Mouse (Mus musculus): Measurements from ENCODE around the gene Nme6.
A peak's percentile ranks its signal among the peaks of the same experiment; 100 is the strongest.
"Not testable (repeated sequence)": the region's sequence is repeated elsewhere in the genome, so short reads cannot be mapped to it uniquely, and the experiment has no call there.

The Nme6 gene

GRCm38 (mm10) chr9:109832391-109833087, at the start of gene Nme6:
Gene Nme6 (plus strand): TSS chr9:109832749.
- DNase-seq (ENCODE audit: low spot score in 2 of 2) = peak; percentile 73 to 75

- DNase-seq (ENCODE audit: low spot score in 2 of 2) = not testable (repeated sequence)
Observed at GRCm38 (mm10) chr9:109790570-109790969, 42.0 kb upstream of the Nme6 start, which contains the start of gene Fbxw27. Gene Fbxw27 (minus strand): TSS chr9:109790670.

- DNase-seq (ENCODE audit: low spot score in 2 of 2) = no peak
Observed at GRCm38 (mm10) chr9:109795221-109795620, 37.3 kb upstream of the Nme6 start.

GRCm38 (mm10) chr9:109795811-109796210, 36.7 kb upstream of the Nme6 start:
- no peak for DNase-seq (ENCODE audit: low spot score in 2 of 2)

- no peak for DNase-seq (ENCODE audit: low spot score in 2 of 2)
Observed at GRCm38 (mm10) chr9:109798051-109798450, 34.5 kb upstream of the Nme6 start.

- not testable (repeated sequence) for DNase-seq (ENCODE audit: low spot score in 2 of 2)
Observed at GRCm38 (mm10) chr9:109805596-109805995, 27.0 kb upstream of the Nme6 start.

- no peak for DNase-seq (ENCODE audit: low spot score in 2 of 2)
Observed at GRCm38 (mm10) chr9:109806260-109806659, 26.3 kb upstream of the Nme6 start.

- DNase-seq (ENCODE audit: low spot score in 2 of 2) = no peak
Observed at GRCm38 (mm10) chr9:109806695-109807293, 25.8 kb upstream of the Nme6 start.

- no peak for DNase-seq (ENCODE audit: low spot score in 2 of 2)
Observed at GRCm38 (mm10) chr9:109807898-109808297, 24.7 kb upstream of the Nme6 start.

- no peak for DNase-seq (ENCODE audit: low spot score in 2 of 2)
Observed at GRCm38 (mm10) chr9:109811980-109812379, 20.6 kb upstream of the Nme6 start, which contains the start of gene Spink8. Gene Spink8 (plus strand): TSS chr9:109812280.

GRCm38 (mm10) chr9:109813424-109813823, 19.1 kb upstream of the Nme6 start:
- DNase-seq (ENCODE audit: low spot score in 2 of 2) = no peak

- peak in 1 of 2 experiments; percentile 10 for DNase-seq (ENCODE audit: low spot score in 2 of 2)
Observed at GRCm38 (mm10) chr9:109816341-109816740, 16.2 kb upstream of the Nme6 start.

GRCm38 (mm10) chr9:109825739-109826138, 6.8 kb upstream of the Nme6 start:
- DNase-seq (ENCODE audit: low spot score in 2 of 2) = no peak

- no peak for DNase-seq (ENCODE audit: low spot score in 2 of 2)
Observed at GRCm38 (mm10) chr9:109826181-109826580, 6.4 kb upstream of the Nme6 start.

- no peak for DNase-seq (ENCODE audit: low spot score in 2 of 2)
Observed at GRCm38 (mm10) chr9:109833088-109833412, 501 bp downstream of the Nme6 start.

- no peak for DNase-seq (ENCODE audit: low spot score in 2 of 2)
Observed at GRCm38 (mm10) chr9:109849312-109849758, 16.8 kb downstream of the Nme6 start, which contains the start of gene Camp. Gene Camp (minus strand): TSS chr9:109849617.

GRCm38 (mm10) chr9:109850099-109850498, 17.6 kb downstream of the Nme6 start:
- no peak for DNase-seq (ENCODE audit: low spot score in 2 of 2)

GRCm38 (mm10) chr9:109854341-109854740, 21.8 kb downstream of the Nme6 start:
- no peak for DNase-seq (ENCODE audit: low spot score in 2 of 2)

GRCm38 (mm10) chr9:109855947-109856346, 23.4 kb downstream of the Nme6 start:
- no peak for DNase-seq (ENCODE audit: low spot score in 2 of 2)

GRCm38 (mm10) chr9:109862397-109863044, 30.0 kb downstream of the Nme6 start:
- DNase-seq (ENCODE audit: low spot score in 2 of 2) = peak; percentile 30 to 49

GRCm38 (mm10) chr9:109863085-109863484, 30.5 kb downstream of the Nme6 start:
- no peak for DNase-seq (ENCODE audit: low spot score in 2 of 2)

GRCm38 (mm10) chr9:109866218-109866617, 33.7 kb downstream of the Nme6 start:
- DNase-seq (ENCODE audit: low spot score in 2 of 2) = no peak
